Comparison of ENCODE assay signal across 26 mouse cellular contexts in the genomic region with DNA sequence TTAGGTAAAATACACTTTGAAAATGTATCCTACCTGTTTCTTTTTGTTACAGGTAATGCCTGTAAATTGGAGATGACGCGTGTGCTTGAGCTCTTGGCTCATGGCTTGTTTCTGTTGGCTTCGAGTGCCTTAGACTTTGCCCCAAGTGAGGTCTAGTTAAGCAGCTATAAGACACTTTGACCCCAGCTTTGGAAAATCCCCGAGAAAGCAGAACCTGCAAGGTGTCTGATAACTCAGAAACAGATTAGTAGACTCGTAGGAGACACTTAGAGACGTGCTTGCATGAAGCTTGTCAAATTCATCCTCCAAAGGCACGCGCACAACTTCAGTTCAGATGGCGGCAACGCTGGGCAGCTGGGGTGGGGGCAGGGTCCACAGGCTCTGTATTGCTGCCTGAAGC.
DNase-seq lines count a peak whose midpoint lies in the region; ATAC-seq and TF ChIP-seq lines count a peak whose summit lies in the region.
"Had no signal": no experiment of that assay in that cellular context is flagged by ENCODE, and none has a peak within 500 bp of the region (broad histone marks: within the 10 kb centered on the region; RNA-seq: fewer than 3 reads in every experiment).

No protein-coding gene starts in this region.

- 83% methylated on average over 10 of the region's 10 CpGs for WGBS in kidney, embryonic 16.5 days
- 69% methylated on average over 10 of the region's 10 CpGs for WGBS in lung, adult 2 months

- H3K9ac ChIP-seq in kidney, embryonic 16.5 days (replicated peaks; ENCODE audit: low read length): no peak overlapping the region
- H3K9ac ChIP-seq: embryonic facial prominence, embryonic 12.5 days; forebrain, embryonic 15.5 days; heart, embryonic 13.5 days; hindbrain, embryonic 14.5 days; liver, embryonic 15.5 days; midbrain, embryonic 12.5 days; neural tube, embryonic 13.5 days had no signal

- H3K4me2 ChIP-seq in kidney, embryonic 16.5 days (replicated peaks; ENCODE audit: low read depth, low read length): no peak overlapping the region
- H3K4me2 ChIP-seq: embryonic facial prominence, embryonic 12.5 days; forebrain, embryonic 15.5 days; heart, embryonic 13.5 days; hindbrain, embryonic 14.5 days; liver, embryonic 15.5 days; midbrain, embryonic 12.5 days; neural tube, embryonic 13.5 days had no signal

- TF ChIP-seq POLR2A in lung, adult 2 months (IDR thresholded peaks at IDR 0.05; ENCODE audit: borderline replicate concordance, extremely low read depth, low read depth, low read length): no peak

- no peak for TF ChIP-seq CTCF in lung, adult 2 months (IDR thresholded peaks at IDR 0.05; ENCODE audit: insufficient read depth, low read length)

- H3K4me3 ChIP-seq in kidney, embryonic 16.5 days (ENCODE audit: low read length): no peak overlapping the region
- no peak overlapping the region for H3K4me3 ChIP-seq in lung, adult 2 months (replicated peaks; ENCODE audit: extremely low read depth, low read depth, low read length)
- H3K4me3 ChIP-seq: embryonic facial prominence, embryonic 12.5 days; forebrain, embryonic 10.5 days; forebrain, embryonic 15.5 days; gastrocnemius, adult 2 months; heart, embryonic 13.5 days; liver, embryonic 15.5 days; midbrain, embryonic 12.5 days; neural tube, embryonic 13.5 days had no signal

- no peaks in the 10 kb centered on the region for H3K27me3 ChIP-seq in kidney, embryonic 16.5 days (ENCODE audit: insufficient read depth, low read length)
- H3K27me3 ChIP-seq: CH12.LX; embryonic facial prominence, embryonic 12.5 days; forebrain, embryonic 15.5 days; liver, embryonic 15.5 days; neural tube, embryonic 13.5 days had no signal

- DNase-seq in kidney, adult 18-20 months: peak; percentile 51
- DNase-seq in 3134 (ENCODE audit: extremely low read depth, insufficient read length, low spot score): peak; percentile 8
- peak; percentile 27 for DNase-seq in ZHBTc4 (ENCODE audit: low read depth, low spot score)
- peak; percentile 62 to 66 for DNase-seq in kidney, postnatal 25 days
- DNase-seq in urinary bladder, adult 2 months (ENCODE audit: low spot score): no peak
- no peak for DNase-seq in lung, adult 2 months
- DNase-seq: adrenal gland, adult 8-10 months; cerebellum, adult 8-10 months; cerebellum, postnatal 25 days; gastrocnemius, adult 2 months; gastrocnemius, postnatal 36 days; heart, postnatal 10 days; liver; lung, postnatal 36 days; thymus, postnatal 4 days had no signal

- no peaks in the 10 kb centered on the region for H3K36me3 ChIP-seq in kidney, embryonic 16.5 days (ENCODE audit: insufficient read depth, low read length)
- H3K36me3 ChIP-seq: embryonic facial prominence, embryonic 12.5 days; forebrain, embryonic 10.5 days; forebrain, embryonic 15.5 days; heart, embryonic 13.5 days; liver, embryonic 15.5 days; midbrain, embryonic 12.5 days; neural tube, embryonic 13.5 days had no signal

- H3K27ac ChIP-seq in kidney, embryonic 16.5 days (ENCODE audit: low read length): no peak overlapping the region
- H3K27ac ChIP-seq: embryonic facial prominence, embryonic 12.5 days; forebrain, embryonic 10.5 days; forebrain, embryonic 15.5 days; gastrocnemius, adult 2 months; heart, embryonic 13.5 days; hindbrain, embryonic 14.5 days; liver, embryonic 15.5 days; midbrain, embryonic 12.5 days; neural tube, embryonic 13.5 days had no signal

- H3K4me1 ChIP-seq in kidney, embryonic 16.5 days (ENCODE audit: insufficient read depth, low read length): 0 out of 2 replicates have a peak, but pooled peaks cover 5% of the 10 kb centered on the region
- H3K4me1 ChIP-seq in lung, adult 2 months (ENCODE audit: control insufficient read depth, insufficient read depth, low read length): no peaks in the 10 kb centered on the region
- H3K4me1 ChIP-seq: forebrain, embryonic 15.5 days; liver, embryonic 15.5 days; neural tube, embryonic 13.5 days had no signal

- H3K9me3 ChIP-seq in kidney, embryonic 16.5 days (ENCODE audit: low read length): no peaks in the 10 kb centered on the region
- H3K9me3 ChIP-seq: embryonic facial prominence, embryonic 12.5 days; forebrain, embryonic 10.5 days; forebrain, embryonic 15.5 days; heart, embryonic 13.5 days; liver, embryonic 15.5 days; midbrain, embryonic 12.5 days; neural tube, embryonic 13.5 days had no signal

- ATAC-seq in kidney, embryonic 16.5 days (ENCODE audit: low FRiP score, low TSS enrichment): no peak
- ATAC-seq: forebrain, embryonic 15.5 days; inflammation-experienced regulatory T-cells, adult 6 months had no signal

Comparison
In these comparisons a context has a peak if more than half of its experiments do, and no peak if none do; other contexts are left out.
1. DNase-seq: peak in kidney, adult 18-20 months (single experiment), 3134 (single experiment), ZHBTc4 (single experiment) and kidney, postnatal 25 days (2 of 2); none in urinary bladder, adult 2 months (single experiment) and lung, adult 2 months (single experiment).